Mouse (Mus musculus) kidney, adult 8-10 months (tissue): ENCODE measurements around the gene Arl6ip4.
A peak's percentile ranks its signal among the peaks of the same experiment; 100 is the strongest.

Experiments used
- DNase-seq, 2 experiments: peaks; one replicate each; pipeline ENCODE4 v3.0.0; 2022

The Arl6ip4 gene

DNA sequence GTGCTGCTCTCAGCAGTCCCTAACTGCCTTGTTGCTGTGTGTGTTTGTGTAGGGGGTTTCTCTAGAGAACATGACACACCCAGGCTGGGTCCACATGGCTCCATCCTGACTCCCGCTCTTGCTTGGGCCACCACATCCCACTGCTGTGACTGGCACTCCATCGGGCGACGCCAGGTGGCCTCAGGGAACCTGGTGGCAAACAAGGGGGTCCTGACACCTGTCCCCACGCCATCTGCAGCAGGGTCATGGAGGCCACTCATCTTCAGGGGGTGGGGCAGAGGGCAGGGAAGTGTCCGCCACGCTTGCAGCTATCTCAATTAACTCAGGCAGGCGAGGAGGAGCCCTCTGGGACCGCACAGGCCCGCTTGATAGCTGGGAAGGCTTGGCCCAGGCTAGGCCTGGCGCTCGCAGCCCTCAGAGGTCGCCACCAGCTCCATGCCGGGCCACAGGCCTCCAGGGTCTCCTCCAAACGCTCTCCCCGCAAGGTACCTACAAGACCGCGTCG is 20.8 kb upstream of the Arl6ip4 start:
- DNase-seq, result peak in 1 of 2 experiments; percentile 39

DNA sequence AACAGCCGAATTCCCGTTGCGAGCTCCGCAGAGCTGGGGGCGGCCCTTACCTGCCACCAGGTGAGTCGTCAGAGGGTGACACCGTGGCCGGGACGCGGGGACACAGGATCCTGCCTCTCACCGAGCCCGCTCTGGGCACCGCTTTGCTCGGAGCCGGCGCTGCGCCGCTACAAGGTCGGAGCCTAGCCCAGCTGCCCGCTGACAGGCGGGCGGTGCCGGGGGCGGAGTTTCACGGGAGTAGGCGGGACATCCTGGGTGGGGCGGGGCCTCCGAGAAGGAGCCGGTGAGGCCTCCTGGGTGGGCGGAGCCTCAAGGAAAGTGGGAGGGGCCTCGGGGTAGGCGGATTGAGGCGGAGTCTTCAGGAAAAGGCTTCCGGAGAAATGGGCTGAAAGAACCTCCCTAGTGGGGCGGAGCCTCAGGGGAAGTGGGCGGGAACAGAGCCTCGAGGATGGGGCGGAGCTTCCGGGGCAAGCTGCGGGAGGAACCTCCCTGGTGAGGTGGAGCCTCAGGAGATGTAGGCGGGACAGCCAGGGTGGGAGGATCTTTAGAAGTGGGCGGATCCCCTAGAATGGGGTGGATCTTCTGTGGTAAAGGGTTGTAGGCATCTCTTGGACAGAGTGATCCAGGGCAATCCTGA is 20.2 kb upstream of the Arl6ip4 start, which contains the start of gene Abcb9:
Gene Abcb9, minus strand, starts transcription at position 203 of the 637 bp plus-strand sequence.
- DNase-seq, result peak; percentile 100

DNA sequence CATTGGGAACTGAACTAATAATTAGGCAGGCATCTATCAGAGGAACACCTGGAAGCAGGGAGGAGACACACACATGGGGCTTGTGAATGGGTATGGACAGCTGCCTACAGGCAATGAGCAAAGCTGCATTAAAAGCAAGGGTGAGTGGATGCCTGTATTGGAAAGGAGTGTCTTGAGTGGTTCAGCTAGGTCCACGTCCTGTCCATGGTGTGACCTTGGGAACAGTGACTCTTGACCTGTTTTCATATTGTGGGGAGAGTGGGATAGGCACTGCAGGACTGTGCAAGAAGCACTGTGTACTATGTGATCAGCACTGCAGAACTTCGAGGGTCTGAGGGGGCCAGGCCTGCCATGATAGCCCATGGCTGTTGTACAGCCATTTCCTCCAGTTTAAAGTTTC is 17.0 kb upstream of the Arl6ip4 start:
- no peak for DNase-seq

DNA sequence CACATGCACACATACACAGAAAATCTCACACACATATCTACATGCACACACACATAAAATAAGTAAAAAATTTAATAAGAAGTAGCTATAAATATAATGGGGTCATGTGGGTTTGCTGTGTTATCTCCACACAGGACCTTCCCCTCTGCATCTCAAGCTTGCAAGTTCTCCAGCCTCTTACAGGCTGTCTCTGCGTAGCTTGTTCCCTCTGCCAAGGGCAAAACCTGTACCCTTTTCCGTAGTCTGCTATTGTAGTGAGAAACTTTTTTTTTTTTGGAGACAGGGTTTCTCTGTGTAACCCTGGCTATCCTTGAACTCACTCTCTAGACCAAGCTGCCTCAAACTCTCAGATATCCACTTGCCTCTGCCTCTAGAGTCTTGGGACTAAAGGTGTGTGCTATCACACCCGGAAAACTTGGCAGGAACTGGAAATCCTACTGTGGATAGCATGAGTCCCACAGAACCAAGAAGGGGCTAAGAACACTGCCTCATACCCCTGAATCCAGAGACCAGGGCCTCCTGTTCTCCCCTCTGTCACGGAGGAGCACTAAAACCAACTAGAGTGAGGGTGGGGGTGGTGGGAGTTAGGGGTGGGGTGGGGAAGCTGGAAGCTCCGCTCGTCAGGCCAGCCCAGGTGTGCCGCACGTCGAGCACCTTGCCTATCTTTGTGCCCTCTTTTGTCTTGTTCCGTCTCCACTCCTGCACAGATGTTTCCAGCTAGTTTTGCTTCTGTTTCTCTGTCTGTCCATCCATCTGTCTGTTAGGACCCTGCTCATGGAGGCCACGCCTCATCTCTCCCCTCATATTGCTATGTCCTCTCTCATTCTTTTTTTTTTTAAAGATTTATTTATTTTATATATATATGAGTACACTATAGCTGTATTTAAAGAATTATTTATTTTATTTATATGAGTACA is 15.5 kb upstream of the Arl6ip4 start:
- no peak for DNase-seq

DNA sequence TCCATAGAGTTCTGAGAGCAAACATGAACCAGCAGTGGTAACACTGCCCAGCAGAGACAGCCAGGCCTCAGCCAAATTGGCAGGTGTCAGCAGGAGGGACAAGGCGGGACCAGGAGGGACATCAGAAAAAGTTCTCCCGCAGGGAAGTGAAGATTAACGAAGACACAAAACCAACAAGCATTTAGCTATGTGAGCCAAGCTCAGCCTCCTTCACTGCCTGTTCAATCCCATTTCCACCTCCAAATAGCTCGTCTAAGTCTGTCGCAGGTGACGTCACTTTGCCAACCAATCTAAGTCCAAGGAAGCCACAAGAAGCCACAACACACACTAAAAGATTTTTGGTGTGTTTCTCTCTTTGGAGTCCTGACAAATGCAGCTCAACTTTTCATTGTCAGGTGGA is 13.6 kb upstream of the Arl6ip4 start:
- no peak for DNase-seq

DNA sequence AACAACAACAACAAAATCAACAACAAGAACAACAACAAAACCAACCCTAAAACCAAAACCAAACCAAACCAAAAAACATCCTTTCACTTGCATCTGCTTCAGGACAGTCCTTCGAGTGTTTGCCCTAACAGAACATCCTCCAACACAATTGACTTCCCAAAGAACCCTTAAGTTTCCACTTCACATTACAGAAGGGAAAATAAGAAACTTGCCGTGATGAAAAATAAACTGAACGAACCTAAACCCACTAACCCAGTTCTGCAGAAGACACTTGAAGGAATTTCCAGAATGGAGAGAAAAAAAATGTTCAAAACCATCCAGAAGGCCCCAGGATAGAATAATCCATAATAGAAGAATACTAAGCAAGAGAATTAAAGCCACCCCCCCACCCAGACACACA is 12.9 kb upstream of the Arl6ip4 start:
- no peak for DNase-seq

DNA sequence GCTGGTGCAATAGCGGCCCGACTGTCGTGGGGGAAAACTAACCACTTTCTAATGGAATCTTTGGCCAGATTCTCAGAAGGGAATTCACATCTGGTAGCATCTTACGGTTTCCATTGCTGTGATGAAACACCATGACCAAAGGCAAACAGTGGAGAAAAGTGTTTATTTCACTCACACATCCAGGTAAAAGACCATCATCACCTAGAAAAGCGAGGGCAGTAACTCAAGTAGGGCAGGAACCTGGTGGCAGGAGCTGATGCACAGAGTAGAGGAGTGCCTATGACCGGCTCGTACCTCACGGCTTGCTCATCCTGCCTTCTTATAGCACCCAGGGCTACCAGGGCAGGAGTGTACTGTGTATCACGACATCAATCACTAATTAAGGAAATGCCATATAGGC is 12.3 kb upstream of the Arl6ip4 start:
- no peak for DNase-seq

DNA sequence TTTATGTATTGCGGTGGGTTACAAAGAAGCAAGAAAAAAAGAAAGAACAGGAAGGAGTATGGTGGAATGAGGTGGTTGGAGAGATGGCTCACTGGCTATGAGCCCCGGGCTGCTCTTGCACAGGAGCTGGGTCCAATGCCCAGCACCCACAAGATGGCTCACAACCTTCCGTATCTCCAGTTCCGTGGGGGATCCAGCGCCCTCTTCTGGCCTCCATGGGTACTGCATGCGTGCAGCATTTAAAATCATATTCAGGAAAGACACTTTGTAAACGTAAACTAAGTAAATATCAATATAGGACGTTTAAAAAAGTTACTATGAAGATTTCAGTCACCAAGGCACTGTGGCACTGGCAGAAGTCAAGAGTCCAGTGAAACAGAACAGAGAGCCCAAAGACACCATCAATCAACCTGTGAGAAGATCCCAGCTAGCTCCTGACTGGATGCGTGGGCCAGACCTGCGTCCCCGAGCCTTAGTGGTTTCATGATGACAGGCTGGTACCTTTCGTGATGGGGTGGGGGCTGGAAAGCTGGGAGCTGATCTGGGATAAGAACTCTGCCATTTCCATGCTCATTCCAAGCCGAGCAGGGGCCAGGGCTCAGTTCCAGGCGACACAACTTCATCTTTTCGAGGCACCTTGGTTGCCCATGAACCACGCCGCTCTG is 4.7 kb upstream of the Arl6ip4 start:
- peak in 1 of 2 experiments; percentile 70 for DNase-seq

DNA sequence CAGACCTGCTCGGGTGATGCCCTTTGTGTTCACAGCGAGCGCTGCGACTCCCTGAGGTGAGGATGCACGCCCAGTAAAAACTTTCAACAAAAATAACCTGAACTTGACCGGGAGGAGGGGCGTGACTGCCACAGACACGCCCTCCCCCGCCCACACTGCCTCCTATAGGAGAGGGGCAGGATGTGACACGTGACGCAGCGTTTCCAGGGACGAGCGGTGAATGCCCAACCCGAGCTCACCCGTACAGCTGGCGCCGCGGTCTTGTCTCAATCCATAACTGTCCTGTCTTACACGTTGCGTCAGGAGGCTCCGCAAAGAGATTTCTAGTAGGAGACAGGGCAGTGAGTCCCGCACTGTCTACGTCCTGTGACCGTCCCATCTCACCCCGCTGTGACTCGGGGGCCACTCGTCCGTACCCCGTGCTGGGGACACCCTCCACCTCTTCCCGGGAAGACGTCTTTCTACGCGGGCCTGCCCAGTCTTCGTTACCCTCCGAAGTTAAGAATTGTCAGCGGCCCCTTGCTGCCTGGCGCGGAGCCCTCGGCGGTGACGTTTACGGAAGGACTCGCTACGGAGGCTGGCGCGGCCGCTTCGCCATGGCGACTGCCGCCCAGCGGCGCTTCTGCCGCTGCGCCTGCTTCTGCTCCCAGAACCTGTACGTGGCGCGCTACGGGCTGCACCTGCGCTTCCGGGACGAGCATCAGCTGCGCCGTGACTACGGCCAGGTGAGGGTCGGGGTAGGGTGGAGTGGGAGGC is 4.0 kb upstream of the Arl6ip4 start, which contains the start of gene Ogfod2:
Gene Ogfod2, plus strand, starts transcription at position 556 of the 756 bp plus-strand sequence.
- DNase-seq, result peak; percentile 94 to 95

DNA sequence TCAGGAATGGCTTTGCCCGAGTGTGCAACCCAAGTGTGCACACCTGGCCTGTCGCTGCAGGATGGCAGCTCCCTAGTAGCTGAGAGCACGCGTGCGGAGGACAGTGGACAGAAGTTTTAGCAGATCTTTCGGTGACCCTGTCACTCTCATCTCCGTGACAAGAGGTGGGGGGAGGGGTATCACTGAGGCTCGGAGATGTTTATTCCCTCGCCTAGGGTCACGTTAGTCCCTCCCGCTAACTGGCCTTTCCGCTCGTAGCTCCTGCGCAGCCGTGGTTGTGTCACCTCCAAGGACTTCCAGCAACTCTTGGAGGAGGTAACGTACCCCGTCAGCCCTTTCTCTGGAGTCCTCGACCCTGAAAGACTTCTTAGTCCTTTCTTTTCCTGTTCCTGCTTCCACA is 3.4 kb upstream of the Arl6ip4 start:
- peak in 1 of 2 experiments; percentile 48 for DNase-seq

DNA sequence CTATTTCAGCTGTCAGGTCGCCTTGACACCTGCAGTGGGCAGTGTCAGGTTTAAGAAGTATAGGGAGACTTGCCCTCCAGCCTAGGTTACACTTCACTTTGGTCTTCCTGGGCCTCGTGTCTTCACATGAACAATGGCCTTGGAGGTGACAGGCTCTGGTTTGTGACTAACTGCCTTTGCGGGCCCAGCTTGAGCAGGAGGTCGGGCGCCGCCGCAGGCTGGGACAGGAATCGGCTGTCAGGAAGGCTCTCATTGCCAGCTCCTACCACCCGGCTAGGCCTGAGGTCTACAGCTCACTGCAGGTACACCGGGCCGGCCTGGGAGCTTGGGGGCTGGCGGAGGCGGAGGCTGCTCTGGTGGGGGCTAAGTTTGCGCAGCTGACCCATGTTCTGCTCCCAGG is 2.9 kb upstream of the Arl6ip4 start:
- DNase-seq, result peak; percentile 49 to 68

DNA sequence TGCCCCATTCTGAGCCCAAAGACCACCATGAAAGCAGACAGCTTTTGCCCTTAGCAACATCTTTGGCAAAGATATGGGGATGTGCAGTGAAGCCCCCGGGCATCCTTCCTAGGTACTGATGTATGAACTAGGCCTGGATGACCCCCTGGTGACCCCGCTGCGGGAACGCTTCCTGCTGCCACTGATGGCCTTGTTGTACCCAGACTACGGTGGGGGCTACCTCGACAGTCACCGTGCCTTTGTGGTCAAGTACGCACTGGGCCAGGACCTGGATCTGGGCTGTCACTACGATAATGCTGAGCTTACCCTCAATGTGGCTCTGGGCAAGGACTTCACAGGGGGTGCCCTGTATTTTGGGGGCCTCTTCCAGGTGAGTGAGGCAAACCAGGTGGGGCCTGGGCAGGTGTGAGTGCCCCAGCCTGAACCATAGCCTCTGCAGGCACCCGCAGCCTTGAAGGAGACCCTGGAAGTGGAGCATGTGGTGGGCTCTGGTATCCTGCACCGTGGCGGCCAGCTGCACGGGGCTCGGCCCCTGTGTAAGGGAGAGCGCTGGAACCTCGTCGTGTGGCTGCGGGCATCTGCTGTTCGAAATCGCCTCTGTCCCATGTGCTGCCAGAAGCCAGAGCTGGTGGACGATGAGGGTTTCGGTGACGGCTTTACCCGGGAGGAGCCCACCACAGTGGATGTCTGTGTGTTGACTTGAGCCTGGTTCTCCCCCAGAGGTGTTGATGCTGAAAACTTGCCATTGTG is 1.4 kb upstream of the Arl6ip4 start:
- no peak for DNase-seq

DNA sequence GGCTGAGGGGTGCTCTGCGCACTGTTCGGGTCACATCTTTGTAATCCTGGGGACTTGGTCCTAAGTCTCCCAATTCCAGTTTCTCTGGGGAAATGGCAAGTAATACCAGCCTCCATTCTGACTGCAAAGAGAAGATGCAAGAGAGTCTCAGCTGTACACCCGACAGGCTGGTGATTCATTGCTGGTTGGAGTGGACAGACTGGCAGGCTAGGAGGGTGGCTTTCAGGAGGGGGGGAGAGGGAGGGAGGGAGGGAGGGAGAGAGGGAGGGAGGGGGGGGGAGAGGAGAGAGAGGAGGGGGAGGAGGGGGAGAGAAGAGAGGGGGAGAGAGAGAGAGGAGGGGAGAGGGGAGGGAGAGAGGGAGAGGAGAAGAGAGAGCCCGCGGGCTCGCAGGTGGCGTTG is 358 bp upstream of the Arl6ip4 start:
- DNase-seq, result no peak

DNA sequence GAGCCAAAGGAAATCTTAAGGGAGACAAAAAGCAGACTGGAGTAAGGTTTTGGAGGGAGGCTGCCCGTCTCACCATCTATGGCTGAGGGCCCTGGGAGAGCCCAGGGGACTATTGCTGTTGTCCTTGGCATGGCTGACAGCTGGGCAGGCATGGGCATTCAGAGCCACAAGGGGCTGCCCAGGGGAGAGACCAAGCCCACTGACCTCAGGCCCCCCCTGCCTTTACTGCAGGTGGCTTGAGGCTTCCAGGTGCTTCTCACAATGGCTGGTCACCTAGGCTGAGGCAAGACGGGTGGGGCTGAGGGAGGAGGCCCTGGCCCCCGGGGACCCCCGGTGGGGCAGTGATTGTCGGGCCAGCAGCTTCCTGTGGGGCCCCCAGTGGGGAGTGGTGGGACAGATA is 3.3 kb downstream of the Arl6ip4 start:
- no peak for DNase-seq

DNA sequence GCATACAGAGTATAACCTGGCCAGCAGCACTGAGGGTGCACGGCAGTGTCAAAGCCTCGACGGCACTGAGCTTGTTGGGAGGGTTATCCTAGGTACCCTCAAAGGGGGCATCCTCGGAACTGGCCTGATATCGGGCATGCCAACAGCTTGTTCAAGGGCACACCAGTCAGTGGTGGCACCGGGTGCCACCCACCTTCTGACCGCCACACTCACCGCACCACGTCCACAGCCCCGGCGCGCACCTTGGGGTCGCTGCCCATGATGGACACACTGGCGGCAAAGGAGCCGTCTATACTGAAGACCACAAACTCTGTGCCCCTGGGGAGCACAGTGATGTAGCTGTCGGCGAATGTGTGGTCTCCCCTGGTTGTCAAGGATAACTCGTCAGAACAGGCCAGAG is 6.5 kb downstream of the Arl6ip4 start:
- no peak for DNase-seq

DNA sequence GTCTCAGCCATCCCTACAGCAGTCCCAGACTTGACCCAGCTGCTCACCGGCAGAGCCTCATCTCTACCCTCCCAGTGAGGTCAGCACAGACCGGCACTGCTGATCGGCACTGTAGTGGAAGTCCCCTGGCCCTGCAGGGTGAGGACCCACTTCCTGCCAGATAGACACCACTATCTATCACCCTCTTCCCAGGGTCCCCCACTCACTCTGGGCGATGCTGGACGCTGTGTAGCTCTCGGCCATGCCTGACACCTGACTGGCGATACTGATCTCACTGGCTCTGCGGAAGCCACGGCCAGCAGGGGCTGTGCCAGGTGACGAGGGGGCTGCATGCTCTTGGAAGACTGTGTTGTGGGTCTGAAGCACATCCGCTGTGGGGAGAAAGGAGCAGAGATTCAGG is 9.2 kb downstream of the Arl6ip4 start:
- DNase-seq, result no peak

DNA sequence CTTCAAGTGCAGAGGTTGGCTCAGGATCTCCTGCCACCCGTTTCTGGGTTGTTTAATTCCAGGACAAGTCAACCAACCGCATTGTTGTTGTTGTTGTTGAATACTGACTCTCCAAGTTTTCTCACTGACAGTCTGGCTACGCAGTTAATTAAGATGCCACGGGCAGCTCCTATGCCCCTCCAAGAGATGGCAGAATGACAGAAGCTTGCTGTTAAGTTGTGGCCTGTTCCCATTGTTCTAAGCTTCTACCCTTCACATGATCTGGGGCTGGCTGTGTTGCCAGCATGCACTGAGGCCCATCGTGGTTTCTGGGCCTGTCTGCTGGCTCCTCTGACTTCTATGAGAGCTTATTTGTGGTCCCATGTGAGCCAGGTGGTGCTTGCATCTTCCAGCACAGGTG is 18.4 kb downstream of the Arl6ip4 start:
- DNase-seq, result no peak

DNA sequence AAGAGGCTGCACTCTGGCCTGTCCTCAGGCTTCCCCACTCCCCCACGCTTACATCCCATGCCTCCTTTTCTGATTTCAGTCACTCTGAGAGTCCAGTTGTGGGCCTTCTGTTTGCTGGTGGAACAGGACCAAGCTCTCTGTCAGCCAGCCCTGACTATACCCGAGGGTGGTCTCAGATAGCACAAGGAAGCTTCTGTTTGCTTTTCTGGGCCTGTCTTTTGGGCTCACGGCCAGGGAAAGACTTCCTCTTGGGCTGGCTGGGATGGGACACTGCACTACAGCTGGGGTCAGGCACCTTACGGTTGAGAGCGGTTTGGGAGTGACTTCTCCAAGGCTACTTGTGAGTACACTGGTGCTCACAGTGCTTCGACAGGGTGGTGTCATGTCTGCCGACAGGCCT is 22.2 kb downstream of the Arl6ip4 start:
- no peak for DNase-seq

DNA sequence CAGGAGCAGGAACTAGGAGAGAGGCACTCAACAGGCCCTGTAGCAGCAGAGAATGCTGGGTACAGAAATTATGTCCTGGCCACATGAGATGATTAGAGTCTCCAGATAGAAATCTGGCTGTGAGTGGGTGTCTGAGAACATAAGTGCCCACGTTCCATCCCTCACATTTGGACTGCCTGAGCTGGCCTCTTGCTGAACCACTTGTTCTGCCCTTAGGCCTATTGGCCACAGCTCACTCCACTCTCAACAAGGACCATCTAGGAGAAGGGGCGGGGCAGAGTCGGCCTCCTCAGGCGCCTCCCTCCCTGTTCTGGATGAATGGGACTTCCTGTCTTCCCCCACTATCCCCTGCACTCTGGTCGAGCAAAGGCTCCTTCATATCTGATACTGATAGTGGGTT is 33.1 kb downstream of the Arl6ip4 start:
- DNase-seq, result no peak

DNA sequence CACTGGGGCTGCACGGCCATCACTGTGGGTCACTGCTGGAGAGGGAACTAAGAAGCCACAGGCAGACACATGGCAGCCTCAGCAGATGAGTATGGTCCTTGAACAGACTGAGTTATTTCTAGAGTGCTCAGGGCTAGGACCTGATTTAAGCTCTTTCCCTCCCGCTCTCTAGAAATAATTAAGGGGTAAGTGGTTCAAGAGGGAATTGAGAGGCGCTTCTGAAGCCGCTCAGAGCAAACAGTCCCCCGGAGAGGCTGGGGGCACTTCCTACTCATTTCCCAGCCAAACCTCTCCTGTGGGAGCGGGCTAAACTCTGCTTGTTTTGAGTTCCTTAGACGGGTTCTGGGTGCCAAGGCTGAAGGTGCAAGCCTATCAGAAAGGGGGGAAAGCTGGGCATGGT is 35.0 kb downstream of the Arl6ip4 start:
- DNase-seq, result no peak

DNA sequence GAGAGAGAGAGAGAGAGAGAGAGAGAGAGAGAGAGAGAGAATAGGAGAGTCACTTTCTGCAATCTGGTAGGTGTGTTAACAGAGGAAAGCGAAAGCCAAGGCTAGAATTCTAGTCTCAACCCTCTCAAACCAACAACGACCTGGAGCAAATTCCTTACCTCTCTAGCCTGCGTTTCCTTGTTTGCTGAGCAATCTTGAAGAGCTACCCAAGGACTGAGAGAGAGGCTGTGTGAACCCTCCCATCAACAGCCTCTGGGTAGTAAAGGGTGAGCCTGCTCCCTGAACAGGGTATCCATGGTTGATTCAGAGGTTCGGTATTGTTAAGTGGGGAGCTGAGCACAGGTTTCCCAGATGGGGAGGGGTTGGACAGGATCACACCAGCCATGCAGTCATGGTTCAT is 36.8 kb downstream of the Arl6ip4 start:
- DNase-seq, result no peak

DNA sequence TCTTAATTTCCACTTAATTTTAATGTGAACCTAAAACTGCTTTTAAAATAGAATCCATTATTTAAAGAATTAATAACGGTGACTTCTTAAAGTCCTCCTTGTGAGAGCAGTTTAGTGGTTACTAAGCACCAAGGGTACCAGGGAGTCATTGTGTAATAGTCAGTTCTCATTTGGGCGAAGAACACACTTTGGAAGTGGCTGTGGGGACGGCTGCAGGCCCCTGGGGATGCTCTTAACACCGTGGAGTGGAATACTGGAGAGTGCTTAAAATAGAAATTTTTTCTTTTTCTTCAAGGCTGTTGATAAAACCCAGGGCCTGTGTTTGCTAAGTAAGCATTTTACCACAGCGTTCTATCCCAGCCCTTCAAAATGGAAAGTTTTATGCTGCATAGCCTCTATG is 40.1 kb downstream of the Arl6ip4 start:
- DNase-seq, result no peak
